Mouse (Mus musculus): ENCODE measurements around the gene Slc34a3. TPM values are rescaled to one million over a fixed set of nuclear protein-coding genes. Genes with fewer than 3 reads are reported as not detected.
"Not testable (repeated sequence)": the region's sequence is repeated elsewhere in the genome, so short reads cannot be mapped to it uniquely, and the experiment has no call there.

The Slc34a3 gene
- polyA plus RNA-seq, 1 experiment from 2014 or later, result not detected

GRCm38 (mm10) chr2:25263623-25264285 is 29.6 kb upstream of the Slc34a3 start:
- DNase-seq (ENCODE audit: extremely low spot score, low spot score), result no peak
- H3K36me3 ChIP-seq (replicated peaks), result peaks cover 3% of the 10 kb centered on the region
- H3K9me3 ChIP-seq, result no peaks in the 10 kb centered on the region
- WGBS, result 20% methylated on average over 12 of the region's 12 CpGs
- H3K4me3 ChIP-seq, result peak overlapping the region; percentile 83
- peaks cover 24% of the 10 kb centered on the region for H3K27me3 ChIP-seq (ENCODE audit: poor library complexity, severe bottlenecking)
- no peak overlapping the region for H3K27ac ChIP-seq
- peaks cover 56% of the 10 kb centered on the region for H3K4me1 ChIP-seq

DNA sequence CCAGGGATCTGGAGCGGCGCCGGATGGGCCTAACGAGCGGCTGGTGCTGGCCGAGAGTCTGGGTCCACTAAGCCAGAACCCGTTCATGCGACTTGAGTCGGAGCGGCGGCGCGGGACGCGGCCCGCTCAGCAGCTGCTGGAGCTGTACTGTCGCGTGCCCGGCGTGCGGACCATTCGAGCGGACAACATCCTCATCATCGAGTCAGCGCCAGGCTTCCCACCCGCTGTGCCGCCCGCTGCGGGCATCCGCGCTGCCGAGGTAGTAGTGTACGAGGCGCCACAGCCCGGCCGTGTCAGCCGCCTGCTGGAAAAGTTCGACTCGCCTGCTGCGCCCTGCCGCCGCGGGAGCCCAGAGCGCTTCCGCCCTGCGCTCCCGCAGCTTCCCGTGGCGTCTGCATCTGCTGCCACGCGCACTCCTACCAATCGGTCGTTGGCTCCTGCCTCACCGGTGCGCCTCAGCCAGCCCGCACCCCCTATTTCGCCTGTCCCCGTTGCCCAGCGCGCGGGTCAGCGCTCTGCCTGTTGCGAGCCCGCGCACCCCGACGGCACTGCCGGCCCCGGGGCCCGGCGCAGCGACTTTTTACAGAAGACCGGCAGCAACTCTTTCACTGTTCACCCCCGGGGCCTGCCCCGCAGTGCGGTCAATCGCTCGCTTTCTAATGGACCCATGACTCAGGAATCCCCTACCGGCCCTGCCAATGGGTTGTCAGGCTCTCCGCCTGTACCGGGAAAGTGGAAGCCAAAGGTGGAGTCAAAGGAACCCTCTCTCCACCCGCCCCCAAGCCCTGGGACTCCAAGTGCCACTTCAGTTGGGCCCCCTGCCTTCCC is 28.8 kb upstream of the Slc34a3 start:
- Histone ChIP-seq H3K27ac (peak overlapping the region; percentile 82), H3K27me3 (ENCODE audit: poor library complexity, severe bottlenecking) (peaks cover 24% of the 10 kb centered on the region), H3K9me3 (no peaks in the 10 kb centered on the region), H3K4me3 (peak overlapping the region; percentile 83), H3K36me3 (replicated peaks) (no peaks in the 10 kb centered on the region; the same call in none of the 2 replicates), H3K4me1 (peaks cover 56% of the 10 kb centered on the region)
- no peak for DNase-seq (ENCODE audit: extremely low spot score, low spot score)
- under 1% methylated on average over 82 of the region's 82 CpGs for WGBS

DNA sequence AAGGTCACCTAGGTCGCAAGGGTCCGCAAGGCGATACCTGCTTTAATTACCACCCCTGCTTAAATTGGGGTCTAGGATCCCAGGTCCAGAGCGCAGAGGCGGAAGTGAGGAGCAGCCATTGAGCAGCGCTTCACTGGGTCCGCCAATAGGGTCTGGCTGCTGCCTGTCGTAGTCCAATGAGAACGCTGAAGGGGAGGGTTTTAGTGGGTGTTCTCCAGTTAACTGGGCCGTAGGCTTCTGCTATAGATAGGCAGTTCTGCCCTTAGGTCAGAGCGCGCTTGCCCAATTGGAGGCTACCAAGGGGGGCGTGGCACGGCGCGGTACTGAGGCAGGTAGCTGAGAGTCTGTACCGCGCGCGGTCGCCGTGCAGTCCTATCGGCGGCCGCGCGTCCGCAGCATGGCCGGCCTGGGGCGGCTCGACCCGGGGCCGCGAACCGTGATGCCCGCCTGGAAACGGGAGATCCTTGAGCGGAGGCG is 28.2 kb upstream of the Slc34a3 start, which contains the start of gene Tprn:
Gene Tprn, plus strand, starts transcription at position 328 of the 477 bp plus-strand sequence.
- peak; percentile 91 for DNase-seq (ENCODE audit: extremely low spot score, low spot score)

DNA sequence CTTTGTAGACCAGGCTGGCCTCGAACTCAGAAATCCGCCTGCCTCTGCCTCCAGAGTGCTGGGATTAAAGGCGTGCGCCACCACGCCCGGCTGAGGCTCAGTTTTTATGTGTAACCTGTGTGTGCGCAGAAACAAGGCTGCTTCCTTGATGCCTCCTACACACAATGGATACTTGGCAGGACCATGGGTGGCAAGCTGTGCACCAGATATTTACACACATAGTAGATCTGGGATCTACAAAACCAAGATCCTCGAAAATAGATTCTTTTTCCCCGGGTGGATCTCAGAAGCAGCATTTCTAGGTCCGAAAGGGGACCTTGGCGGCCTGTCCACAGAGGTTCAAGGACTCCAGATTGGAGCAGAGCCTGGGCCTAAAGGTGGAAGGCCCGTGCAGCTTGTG is 27.7 kb upstream of the Slc34a3 start:
- H3K36me3 ChIP-seq (replicated peaks), result no peaks in the 10 kb centered on the region
- H3K4me3 ChIP-seq, result peak overlapping the region; percentile 83
- no peak for DNase-seq (ENCODE audit: extremely low spot score, low spot score)
- H3K4me1 ChIP-seq, result peaks cover 51% of the 10 kb centered on the region
- WGBS, result 45% methylated on average over 12 of the region's 12 CpGs
- H3K27ac ChIP-seq, result peak overlapping the region; percentile 82
- peaks cover 24% of the 10 kb centered on the region for H3K27me3 ChIP-seq (ENCODE audit: poor library complexity, severe bottlenecking)
- H3K9me3 ChIP-seq, result no peaks in the 10 kb centered on the region

More for the DNA sequence above, 28.2 kb upstream of the Slc34a3 start, which contains the start of gene Tprn:
- peaks cover 55% of the 10 kb centered on the region for H3K4me1 ChIP-seq
- H3K4me3 ChIP-seq, result peak within 1 kb of the TSS; percentile 83
- H3K27ac ChIP-seq, result peak within 1 kb of the TSS; percentile 82
- no peaks in the 10 kb centered on the region; the same call in 1 of the 2 replicates for H3K36me3 ChIP-seq (replicated peaks)
- H3K27me3 ChIP-seq (ENCODE audit: poor library complexity, severe bottlenecking), result peaks cover 24% of the 10 kb centered on the region
- WGBS, result under 1% methylated on average over 39 of the region's 39 CpGs
- no peaks in the 10 kb centered on the region for H3K9me3 ChIP-seq

DNA sequence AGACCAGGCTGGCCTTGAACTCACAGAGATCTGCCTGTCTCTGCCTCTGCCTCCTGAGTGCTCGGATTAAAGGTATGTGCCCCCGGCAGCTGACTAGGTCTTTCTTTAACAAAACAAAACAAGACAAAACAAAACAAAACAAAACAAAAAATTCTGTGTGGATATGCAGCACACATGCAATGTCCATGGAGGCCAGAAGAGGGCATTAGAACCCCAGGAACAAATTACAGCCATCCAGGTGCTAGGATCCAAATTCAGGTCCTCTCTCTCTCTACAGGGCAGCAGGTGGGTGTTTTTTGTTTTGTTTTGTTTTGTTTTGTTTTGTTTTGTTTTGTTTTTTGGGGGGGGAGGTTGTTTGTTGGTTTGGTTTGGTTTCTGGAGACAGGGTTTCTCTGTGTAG is 24.7 kb upstream of the Slc34a3 start:
- no peaks in the 10 kb centered on the region for H3K9me3 ChIP-seq
- H3K27ac ChIP-seq, result no peak overlapping the region
- WGBS, result 53% methylated on average over 2 of the region's 2 CpGs
- H3K4me3 ChIP-seq, result no peak overlapping the region
- H3K27me3 ChIP-seq (ENCODE audit: poor library complexity, severe bottlenecking), result peaks cover 11% of the 10 kb centered on the region
- H3K4me1 ChIP-seq, result peaks cover 40% of the 10 kb centered on the region
- DNase-seq (ENCODE audit: extremely low spot score, low spot score), result no peak
- no peaks in the 10 kb centered on the region for H3K36me3 ChIP-seq (replicated peaks)

- H3K36me3 ChIP-seq (replicated peaks), result peaks cover 15% of the 10 kb centered on the region
- H3K27ac ChIP-seq; H3K4me3 ChIP-seq; H3K9me3 ChIP-seq; DNase-seq (ENCODE audit: extremely low spot score, low spot score); H3K27me3 ChIP-seq (ENCODE audit: poor library complexity, severe bottlenecking): not testable (repeated sequence)
- H3K4me1 ChIP-seq, result peaks cover 27% of the 10 kb centered on the region
- 89% methylated on average over 5 of the region's 5 CpGs for WGBS
Measured at GRCm38 (mm10) chr2:25257250-25257649, 23.1 kb upstream of the Slc34a3 start.

DNA sequence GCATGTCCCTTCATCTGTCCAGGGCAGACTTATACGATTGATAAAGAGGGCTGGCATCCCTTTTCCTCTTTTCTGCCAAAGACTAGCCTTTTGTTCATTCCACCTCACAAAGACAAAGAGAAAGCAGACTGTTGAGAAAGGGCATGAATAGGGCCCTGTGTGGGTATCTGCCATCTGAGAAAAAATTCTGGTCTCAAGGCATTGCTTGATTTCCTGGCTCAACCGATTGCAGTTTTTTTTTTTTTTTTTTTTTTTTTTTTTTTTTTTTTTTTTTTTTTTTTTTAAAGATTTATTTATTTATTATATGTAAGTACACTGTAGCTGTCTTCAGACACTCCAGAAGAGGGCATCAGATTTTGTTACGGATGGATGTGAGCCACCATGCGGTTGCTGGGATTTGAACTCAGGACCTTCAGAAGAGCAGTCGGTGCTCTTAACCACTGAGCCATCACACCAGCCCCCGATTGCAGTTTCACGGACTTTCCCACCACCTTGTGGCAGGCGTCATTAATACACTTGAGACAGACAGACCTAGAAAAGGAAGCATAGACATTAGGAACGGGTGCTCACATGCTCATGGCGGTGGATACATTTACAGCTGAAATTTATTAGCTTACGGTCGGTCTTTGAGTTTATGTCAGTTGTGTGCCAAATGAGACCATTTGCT is 22.4 kb upstream of the Slc34a3 start:
- peaks cover 22% of the 10 kb centered on the region for H3K36me3 ChIP-seq (replicated peaks)
- not testable (repeated sequence) for H3K27me3 ChIP-seq (ENCODE audit: poor library complexity, severe bottlenecking); H3K27ac ChIP-seq; DNase-seq (ENCODE audit: extremely low spot score, low spot score); H3K9me3 ChIP-seq
- H3K4me3 ChIP-seq, result peak overlapping the region; percentile 88
- peaks cover 20% of the 10 kb centered on the region for H3K4me1 ChIP-seq
- 67% methylated on average over 12 of the region's 12 CpGs for WGBS

- Histone ChIP-seq H3K4me3 (peak within 1 kb of the TSS; percentile 88), H3K36me3 (replicated peaks) (peaks cover 34% of the 10 kb centered on the region), H3K9me3 (no peaks in the 10 kb centered on the region), H3K4me1 (peaks cover 19% of the 10 kb centered on the region), H3K27ac (peak within 1 kb of the TSS; percentile 92), H3K27me3 (ENCODE audit: poor library complexity, severe bottlenecking) (no peaks in the 10 kb centered on the region)
- WGBS, result under 1% methylated on average over 39 of the region's 39 CpGs
- DNase-seq (ENCODE audit: extremely low spot score, low spot score), result peak; percentile 93
Measured at GRCm38 (mm10) chr2:25255284-25255779, 21.2 kb upstream of the Slc34a3 start, which contains the start of gene Tmem203. TSS of gene Tmem203 (plus strand) at chr2:25255439.

GRCm38 (mm10) chr2:25252331-25252730 is 18.2 kb upstream of the Slc34a3 start:
- peaks cover 19% of the 10 kb centered on the region for H3K4me1 ChIP-seq
- no peak for DNase-seq (ENCODE audit: extremely low spot score, low spot score)
- H3K27ac ChIP-seq, result no peak overlapping the region
- H3K9me3 ChIP-seq, result no peaks in the 10 kb centered on the region
- no peaks in the 10 kb centered on the region for H3K27me3 ChIP-seq (ENCODE audit: poor library complexity, severe bottlenecking)
- 90% methylated on average over 1 of the region's 1 CpGs for WGBS
- peaks cover 64% of the 10 kb centered on the region for H3K36me3 ChIP-seq (replicated peaks)
- H3K4me3 ChIP-seq, result no peak overlapping the region

DNA sequence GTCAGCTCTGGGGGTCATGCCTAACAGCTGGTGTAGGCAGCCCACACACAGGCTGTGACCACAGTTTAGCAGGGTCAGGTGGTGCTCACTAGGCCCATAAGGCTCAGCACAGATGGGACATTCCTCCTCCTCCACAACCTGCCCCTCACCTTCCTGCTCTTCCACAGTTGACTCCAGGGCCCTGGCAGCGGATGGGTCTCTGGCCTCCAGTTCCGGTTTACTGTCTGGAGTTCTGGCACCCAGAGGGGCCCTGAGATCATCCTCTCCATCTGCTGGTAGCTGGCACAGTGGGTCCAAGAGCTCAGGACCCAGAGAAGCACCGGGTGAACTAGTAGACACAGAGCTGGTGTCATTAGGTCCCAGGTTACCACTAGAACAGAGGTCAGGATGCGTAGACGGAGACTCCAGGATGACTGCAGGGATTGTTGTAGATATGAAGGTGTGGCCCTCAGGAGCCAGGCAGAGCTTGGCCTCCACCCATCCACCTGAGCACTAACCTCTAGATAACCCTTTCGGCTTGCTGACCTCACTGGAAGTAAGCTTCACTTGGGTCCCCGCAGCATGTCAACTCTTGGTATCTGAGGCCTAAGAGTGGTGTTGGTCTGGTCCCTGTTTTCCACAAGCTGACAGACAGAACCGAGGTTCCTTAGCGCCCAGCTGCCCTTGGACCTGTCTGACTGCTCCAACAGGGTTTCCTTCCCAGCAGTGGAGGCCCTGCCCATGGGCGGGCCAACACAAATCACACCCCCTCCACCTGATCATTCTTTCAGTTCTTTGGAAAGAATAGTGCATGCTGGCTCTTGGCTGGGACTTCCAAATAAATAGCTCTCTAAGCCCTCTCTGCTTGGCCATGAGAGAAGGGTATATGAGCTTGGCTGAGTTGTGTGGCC is 12.3 kb upstream of the Slc34a3 start, which contains the start of gene AL732309.1:
Gene AL732309.1, minus strand, starts transcription at position 681 of the 890 bp plus-strand sequence.
- H3K9me3 ChIP-seq, result no peaks in the 10 kb centered on the region
- peaks cover 30% of the 10 kb centered on the region for H3K27me3 ChIP-seq (ENCODE audit: poor library complexity, severe bottlenecking)
- no peak for DNase-seq (ENCODE audit: extremely low spot score, low spot score)
- peaks cover 21% of the 10 kb centered on the region for H3K4me1 ChIP-seq
- WGBS, result 90% methylated on average over 10 of the region's 10 CpGs
- no peak within 1 kb of the TSS for H3K4me3 ChIP-seq
- peaks cover 70% of the 10 kb centered on the region for H3K36me3 ChIP-seq (replicated peaks)
- H3K27ac ChIP-seq, result no peak within 1 kb of the TSS

GRCm38 (mm10) chr2:25244144-25244543 is 10.0 kb upstream of the Slc34a3 start:
- Histone ChIP-seq H3K4me3 (no peak overlapping the region; the same call in 1 of the 2 replicates), H3K9me3 (no peaks in the 10 kb centered on the region), H3K27me3 (ENCODE audit: poor library complexity, severe bottlenecking) (peaks cover 46% of the 10 kb centered on the region), H3K4me1 (peaks cover 34% of the 10 kb centered on the region), H3K36me3 (replicated peaks) (peaks cover 47% of the 10 kb centered on the region), H3K27ac (no peak overlapping the region)
- WGBS, result 85% methylated on average over 4 of the region's 4 CpGs
- DNase-seq (ENCODE audit: extremely low spot score, low spot score), result no peak

Data from forebrain, embryonic 10.5 days (tissue).